Mouse (Mus musculus): ENCODE data around the gene Ephb3. TPM values are rescaled to one million over a fixed set of nuclear protein-coding genes. Genes with fewer than 3 reads are reported as not detected.

Gene Ephb3
- polyA plus RNA-seq, 1 experiment from 2014 or later: 0.34 TPM

DNA sequence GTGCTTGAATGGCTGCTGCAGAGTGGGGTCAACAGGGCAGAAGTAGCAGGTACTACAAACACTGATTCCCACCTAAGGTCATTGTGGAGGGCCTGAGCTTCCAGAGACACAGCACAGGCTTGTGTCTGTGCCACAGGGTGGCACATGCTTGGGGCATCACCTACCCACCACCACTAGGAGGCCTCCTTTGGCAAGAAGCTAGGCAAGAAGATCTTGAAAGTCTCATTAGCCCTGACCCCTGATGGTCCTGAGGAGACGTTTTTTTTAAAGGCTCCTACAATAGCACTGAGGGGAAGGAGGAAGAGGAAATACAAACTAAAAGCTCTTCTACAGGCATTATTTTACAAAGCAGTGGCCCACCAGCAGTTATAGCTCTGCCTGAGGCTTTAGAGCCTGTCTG lies 6.0 kb upstream of the Ephb3 start:
- Histone ChIP-seq H3K27me3 (ENCODE audit: insufficient read depth, low read length) (0 out of 2 replicates have a peak, but pooled peaks cover 7% of the 10 kb centered on the region), H3K36me3 (replicated peaks; ENCODE audit: insufficient read depth, low read length) (no peaks in the 10 kb centered on the region), H3K9me3 (ENCODE audit: low read length) (no peaks in the 10 kb centered on the region), H3K9ac (replicated peaks) (no peak overlapping the region), H3K4me1 (ENCODE audit: insufficient read depth) (no peaks in the 10 kb centered on the region), H3K4me2 (ENCODE audit: low read depth, low read length) (no peak overlapping the region), H3K27ac (ENCODE audit: low read depth) (no peak overlapping the region), H3K4me3 (ENCODE audit: low read depth, low read length) (no peak overlapping the region)
- TF ChIP-seq CTCF (IDR thresholded peaks at IDR 0.05; ENCODE audit: low read depth): peak; percentile 65
- TF ChIP-seq EP300 (IDR thresholded peaks at IDR 0.05; ENCODE audit: low read depth): no peak
- ATAC-seq: no peak
- WGBS (ENCODE audit: insufficient replicate concordance): 5% methylated on average over 1 of the region's 1 CpGs
- no peak for DNase-seq

GRCm38 (mm10) chr16:21199426-21199825 lies 5.1 kb upstream of the Ephb3 start:
- Histone ChIP-seq H3K4me3 (ENCODE audit: low read depth, low read length) (no peak overlapping the region), H3K4me2 (ENCODE audit: low read depth, low read length) (no peak overlapping the region), H3K9me3 (ENCODE audit: low read length) (no peaks in the 10 kb centered on the region), H3K27me3 (ENCODE audit: insufficient read depth, low read length) (peaks cover 9% of the 10 kb centered on the region; the same call in 1 of the 2 replicates), H3K27ac (ENCODE audit: low read depth) (no peak overlapping the region), H3K4me1 (ENCODE audit: insufficient read depth) (0 out of 2 replicates have a peak, but pooled peaks cover under 1% of the 10 kb centered on the region), H3K9ac (replicated peaks) (no peak overlapping the region), H3K36me3 (replicated peaks; ENCODE audit: insufficient read depth, low read length) (no peaks in the 10 kb centered on the region)
- no peak for DNase-seq
- no peak for ATAC-seq
- 76% methylated on average over 7 of the region's 8 CpGs for WGBS (ENCODE audit: insufficient replicate concordance)
- TF ChIP-seq CTCF (IDR thresholded peaks at IDR 0.05; ENCODE audit: low read depth): no peak
- TF ChIP-seq EP300 (IDR thresholded peaks at IDR 0.05; ENCODE audit: low read depth): no peak

DNA sequence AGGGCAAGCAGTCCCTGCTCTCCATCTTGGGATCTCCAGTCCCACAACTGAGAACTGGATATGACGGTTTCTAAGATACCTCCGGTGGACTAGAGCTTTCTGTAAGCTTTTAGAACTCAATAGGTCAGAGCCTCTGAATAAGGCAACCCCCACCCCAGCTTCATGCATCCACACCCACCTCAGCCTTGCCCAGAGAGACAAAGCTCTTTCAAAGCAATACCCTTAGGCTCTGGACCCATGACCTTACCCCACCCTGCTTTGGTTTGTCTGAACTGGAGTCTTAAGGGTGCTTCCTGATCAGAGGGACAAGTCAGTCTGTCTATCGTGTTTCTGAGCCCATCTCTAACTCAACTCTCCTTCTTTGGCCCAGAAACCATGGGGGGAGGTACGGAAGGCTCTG lies 1.8 kb upstream of the Ephb3 start:
- no peak overlapping the region for H3K9ac ChIP-seq (replicated peaks)
- TF ChIP-seq EP300 (IDR thresholded peaks at IDR 0.05; ENCODE audit: low read depth) (no peak), CTCF (IDR thresholded peaks at IDR 0.05; ENCODE audit: low read depth) (no peak)
- ATAC-seq (no peak), DNase-seq (no peak)
- no peak overlapping the region for H3K27ac ChIP-seq (ENCODE audit: low read depth)
- H3K4me3 ChIP-seq (ENCODE audit: low read depth, low read length): no peak overlapping the region
- WGBS (ENCODE audit: insufficient replicate concordance): 66% methylated on average over 4 of the region's 4 CpGs
- no peak overlapping the region for H3K4me2 ChIP-seq (ENCODE audit: low read depth, low read length)
- peaks cover 12% of the 10 kb centered on the region; the same call in 1 of the 2 replicates for H3K4me1 ChIP-seq (ENCODE audit: insufficient read depth)
- no peaks in the 10 kb centered on the region for H3K9me3 ChIP-seq (ENCODE audit: low read length)
- H3K36me3 ChIP-seq (replicated peaks; ENCODE audit: insufficient read depth, low read length): no peaks in the 10 kb centered on the region
- H3K27me3 ChIP-seq (ENCODE audit: insufficient read depth, low read length): peaks cover 41% of the 10 kb centered on the region

DNA sequence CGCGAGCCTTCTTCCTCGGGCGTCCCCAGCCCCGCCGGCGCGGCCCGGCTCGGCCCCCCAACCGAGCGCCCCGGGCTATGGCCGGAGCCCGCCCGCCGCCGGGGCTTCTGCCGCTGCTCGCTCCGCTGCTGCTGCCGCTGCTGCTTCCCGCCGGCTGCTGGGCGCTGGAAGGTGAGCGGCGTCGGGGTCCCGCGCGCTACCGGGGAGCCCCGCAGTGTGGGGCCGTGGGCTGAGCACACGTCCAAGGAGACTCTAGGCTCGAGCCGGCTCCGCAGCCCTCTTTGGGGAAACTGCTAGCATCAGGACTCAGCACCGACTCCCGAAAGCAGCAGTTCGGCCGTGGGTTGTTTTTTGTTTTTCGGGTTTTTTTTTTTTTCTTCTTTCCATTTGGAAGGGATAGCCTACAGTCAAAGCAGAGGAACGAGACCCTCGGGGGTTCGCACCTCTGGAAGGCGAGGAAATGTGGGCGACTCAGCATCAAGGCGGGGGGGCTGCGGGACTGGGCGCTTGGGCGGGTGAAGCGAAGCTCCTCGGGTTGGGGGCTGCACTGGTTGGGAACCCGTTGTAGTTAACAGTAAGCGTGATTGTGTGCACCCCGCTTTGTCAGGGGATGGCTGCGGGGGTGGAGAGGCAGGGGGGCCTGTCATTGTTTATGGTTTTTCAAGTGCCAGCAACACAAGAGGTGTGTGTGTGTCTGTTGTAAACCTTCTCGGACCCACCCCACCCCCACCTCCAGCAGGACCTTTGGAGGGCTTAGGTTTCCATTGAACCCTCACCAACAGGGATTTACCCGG lies 735 bp downstream of the Ephb3 start:
- 4% methylated on average over 53 of the region's 60 CpGs for WGBS (ENCODE audit: insufficient replicate concordance)

DNA sequence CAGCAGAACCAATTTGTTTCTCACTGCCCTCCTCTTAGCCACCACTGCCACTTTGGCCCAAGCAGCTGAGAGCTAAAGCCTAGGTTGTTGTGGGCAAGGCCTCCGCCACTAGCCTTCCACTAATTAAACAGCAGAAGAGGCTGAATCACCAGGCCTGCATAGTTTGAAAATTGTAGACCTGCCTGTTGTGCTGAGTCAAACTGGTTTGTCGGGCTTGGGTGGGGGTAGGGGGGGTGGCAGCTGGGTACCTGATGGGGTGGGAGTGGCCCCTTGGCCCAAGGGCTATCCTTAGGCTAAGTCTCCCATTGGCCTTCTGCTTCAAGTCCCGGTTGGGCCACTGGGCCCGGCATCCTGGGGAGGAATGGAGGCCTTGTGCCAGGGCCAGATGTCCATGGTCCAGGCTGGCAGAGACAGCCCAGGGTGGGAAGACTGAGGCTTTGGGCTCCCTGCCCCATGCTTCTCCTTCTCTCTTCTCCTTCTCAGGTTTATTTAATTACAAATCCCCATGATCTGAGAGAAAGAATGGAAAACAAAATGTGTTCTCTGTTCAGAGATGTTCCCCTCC lies 3.5 kb downstream of the Ephb3 start:
- H3K9ac ChIP-seq (replicated peaks): no peak overlapping the region
- peaks cover 62% of the 10 kb centered on the region for H3K27me3 ChIP-seq (ENCODE audit: insufficient read depth, low read length)
- no peaks in the 10 kb centered on the region for H3K9me3 ChIP-seq (ENCODE audit: low read length)
- ATAC-seq (no peak), DNase-seq (no peak)
- TF ChIP-seq EP300 (IDR thresholded peaks at IDR 0.05; ENCODE audit: low read depth): no peak
- TF ChIP-seq CTCF (IDR thresholded peaks at IDR 0.05; ENCODE audit: low read depth): no peak
- H3K4me1 ChIP-seq (ENCODE audit: insufficient read depth): peaks cover 12% of the 10 kb centered on the region; the same call in 1 of the 2 replicates
- WGBS (ENCODE audit: insufficient replicate concordance): 76% methylated on average over 4 of the region's 4 CpGs
- no peak overlapping the region for H3K4me2 ChIP-seq (ENCODE audit: low read depth, low read length)
- H3K36me3 ChIP-seq (replicated peaks; ENCODE audit: insufficient read depth, low read length): no peaks in the 10 kb centered on the region
- H3K4me3 ChIP-seq (ENCODE audit: low read depth, low read length): no peak overlapping the region
- no peak overlapping the region for H3K27ac ChIP-seq (ENCODE audit: low read depth)

More for the DNA sequence above, 735 bp downstream of the Ephb3 start:
- Histone ChIP-seq H3K4me3 (ENCODE audit: low read depth, low read length) (peak overlapping the region; percentile 47), H3K27me3 (ENCODE audit: insufficient read depth, low read length) (peaks cover 54% of the 10 kb centered on the region), H3K9ac (replicated peaks) (peak overlapping the region; percentile 34), H3K4me1 (ENCODE audit: insufficient read depth) (peaks cover 12% of the 10 kb centered on the region; the same call in 1 of the 2 replicates), H3K9me3 (ENCODE audit: low read length) (no peaks in the 10 kb centered on the region), H3K4me2 (ENCODE audit: low read depth, low read length) (peak overlapping the region; percentile 71), H3K27ac (ENCODE audit: low read depth) (no peak overlapping the region), H3K36me3 (replicated peaks; ENCODE audit: insufficient read depth, low read length) (no peaks in the 10 kb centered on the region)
- ATAC-seq: no peak; the same call in 1 of the 2 replicates
- TF ChIP-seq CTCF (IDR thresholded peaks at IDR 0.05; ENCODE audit: low read depth) (no peak), EP300 (IDR thresholded peaks at IDR 0.05; ENCODE audit: low read depth) (no peak)
- DNase-seq: no peak

DNA sequence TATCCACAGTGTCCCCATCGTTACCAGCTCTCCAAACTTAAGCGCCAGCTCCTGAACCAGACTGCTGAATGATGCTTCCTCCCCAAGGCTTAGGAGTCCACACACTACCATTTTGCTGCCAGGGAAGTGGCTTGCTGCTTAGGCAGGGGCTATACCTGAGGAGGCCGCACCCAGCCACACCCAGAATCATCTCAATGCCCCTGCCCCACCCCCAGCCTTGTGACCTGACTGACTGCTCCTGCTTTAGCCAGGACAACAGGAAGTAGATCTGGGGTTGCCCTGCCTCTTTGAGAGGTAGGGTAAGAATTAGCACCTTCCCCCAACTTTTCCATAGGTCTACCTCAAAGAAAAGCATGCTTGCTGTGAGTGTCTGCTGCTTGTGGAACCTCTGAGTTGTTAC lies 4.7 kb downstream of the Ephb3 start:
- Histone ChIP-seq H3K27ac (ENCODE audit: low read depth) (no peak overlapping the region), H3K36me3 (replicated peaks; ENCODE audit: insufficient read depth, low read length) (no peaks in the 10 kb centered on the region), H3K4me2 (ENCODE audit: low read depth, low read length) (no peak overlapping the region), H3K9me3 (ENCODE audit: low read length) (no peaks in the 10 kb centered on the region), H3K4me1 (ENCODE audit: insufficient read depth) (peaks cover 12% of the 10 kb centered on the region; the same call in 1 of the 2 replicates), H3K4me3 (ENCODE audit: low read depth, low read length) (no peak overlapping the region), H3K9ac (replicated peaks) (no peak overlapping the region), H3K27me3 (ENCODE audit: insufficient read depth, low read length) (peaks cover 61% of the 10 kb centered on the region)
- no peak for ATAC-seq
- 77% methylated on average over 3 of the region's 3 CpGs for WGBS (ENCODE audit: insufficient replicate concordance)
- no peak for DNase-seq
- TF ChIP-seq CTCF (IDR thresholded peaks at IDR 0.05; ENCODE audit: low read depth) (no peak), EP300 (IDR thresholded peaks at IDR 0.05; ENCODE audit: low read depth) (no peak)

Data from liver, postnatal 0 days (tissue).